Mouse (Mus musculus) brain, embryonic 18.5 days (tissue): ENCODE measurements at regions not wholly inside any gene's neighbourhood (a gene's known extent, or its start where the extent isn't known, plus 50 kb on each side); places are given as distances from the start of the nearest gene placed in this dataset.

ENCODE experiments used
- DNase-seq: peaks from one replicate; pipeline ENCODE4 v3.0.0-alpha.2; 2012; ENCODE audit warnings: low read depth, low spot score

GRCm38 (mm10) chr9:112743871-112744590 is 508.3 kb upstream of the Arpp21 start:
- no peak for DNase-seq

DNA sequence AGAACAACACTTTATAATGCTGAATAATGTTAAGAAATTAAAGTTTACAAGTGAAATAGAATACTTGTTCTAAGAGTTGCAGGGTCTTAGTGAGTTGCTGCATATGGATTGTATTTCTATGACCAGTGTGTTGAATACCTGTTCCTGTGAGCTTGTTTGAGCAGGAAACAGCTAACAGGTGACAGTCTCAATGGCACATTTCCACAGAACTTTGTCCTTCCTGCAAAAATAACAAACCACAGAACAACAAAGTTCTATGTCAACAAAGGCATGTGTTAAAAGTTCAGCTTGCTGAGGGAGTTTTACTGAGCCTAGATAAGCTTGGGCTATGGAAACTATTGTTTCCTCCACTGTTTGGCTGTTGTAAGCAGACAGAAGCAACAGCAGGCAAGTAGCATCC is 500.0 kb upstream of the Arpp21 start:
- no peak for DNase-seq

DNA sequence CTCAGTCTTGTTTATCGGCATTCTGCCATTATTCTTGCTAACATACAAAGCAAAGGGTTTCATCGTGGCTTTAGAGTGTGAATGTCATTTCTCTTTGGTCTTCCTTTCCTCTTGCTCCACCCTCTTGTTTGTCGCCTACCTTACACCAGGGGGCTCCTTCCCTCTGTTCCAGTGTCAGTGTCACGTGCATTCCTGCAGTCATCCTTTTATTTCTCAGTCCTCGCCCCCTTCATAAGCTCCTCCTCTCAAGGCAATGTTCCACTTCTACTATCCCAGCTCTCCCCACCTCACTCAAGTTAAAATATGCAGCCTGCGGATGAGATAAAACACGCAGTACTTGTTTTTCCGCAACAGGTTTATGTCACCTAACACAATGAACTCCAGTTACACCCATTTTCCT is 489.8 kb upstream of the Arpp21 start:
- DNase-seq, result no peak

DNA sequence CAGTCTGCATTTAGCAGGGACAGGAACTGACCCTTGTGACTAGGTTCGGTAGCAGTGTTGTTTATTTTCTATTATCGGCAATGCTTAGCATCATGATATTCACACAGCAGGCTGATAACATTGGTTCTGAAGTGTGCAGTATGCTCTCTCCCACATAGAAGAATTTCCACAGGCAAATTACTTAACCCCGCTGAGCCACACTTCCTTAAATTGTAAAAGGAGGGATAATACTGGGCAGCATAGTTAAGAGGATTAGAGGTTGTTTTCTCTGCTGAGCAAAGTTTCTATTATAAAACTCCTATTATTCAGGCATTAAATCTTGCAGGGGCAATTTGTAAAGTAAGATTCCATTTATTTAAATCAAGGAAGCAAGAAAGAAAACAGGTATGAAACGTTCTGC is 489.4 kb upstream of the Arpp21 start:
- DNase-seq, result no peak

- no peak for DNase-seq
Observed at GRCm38 (mm10) chr9:112723346-112723745, 487.6 kb upstream of the Arpp21 start.

- no peak for DNase-seq
Observed at GRCm38 (mm10) chr9:112722501-112722900, 486.8 kb upstream of the Arpp21 start.

DNA sequence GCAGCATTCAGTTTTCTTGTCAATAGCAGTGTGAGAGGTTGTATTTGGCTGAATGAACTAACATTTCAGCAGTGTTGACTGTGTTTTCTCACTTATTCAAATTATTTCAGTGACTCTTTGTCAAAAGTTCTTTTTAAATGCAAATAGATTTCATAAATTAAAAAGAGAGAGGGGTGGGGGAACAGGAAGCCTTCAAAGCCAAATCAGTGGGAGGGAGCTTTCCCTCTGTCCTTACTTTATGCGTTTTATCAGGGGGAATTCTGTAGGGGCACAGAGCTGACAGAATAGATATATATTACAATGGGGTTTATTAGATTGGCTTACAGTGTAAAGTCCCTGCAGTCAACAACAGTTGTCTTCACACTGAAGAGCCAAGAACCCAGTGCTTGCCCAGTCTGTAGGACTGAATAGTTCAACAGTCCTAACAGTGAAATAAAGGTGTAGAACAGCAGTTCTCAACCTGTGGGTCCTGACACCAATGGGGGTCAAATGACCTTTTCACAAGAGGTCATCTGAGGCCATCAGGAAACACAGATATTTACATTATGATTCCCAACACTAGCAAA is 479.5 kb upstream of the Arpp21 start:
- no peak for DNase-seq

GRCm38 (mm10) chr9:112678866-112679265 is 443.1 kb upstream of the Arpp21 start:
- no peak for DNase-seq

DNA sequence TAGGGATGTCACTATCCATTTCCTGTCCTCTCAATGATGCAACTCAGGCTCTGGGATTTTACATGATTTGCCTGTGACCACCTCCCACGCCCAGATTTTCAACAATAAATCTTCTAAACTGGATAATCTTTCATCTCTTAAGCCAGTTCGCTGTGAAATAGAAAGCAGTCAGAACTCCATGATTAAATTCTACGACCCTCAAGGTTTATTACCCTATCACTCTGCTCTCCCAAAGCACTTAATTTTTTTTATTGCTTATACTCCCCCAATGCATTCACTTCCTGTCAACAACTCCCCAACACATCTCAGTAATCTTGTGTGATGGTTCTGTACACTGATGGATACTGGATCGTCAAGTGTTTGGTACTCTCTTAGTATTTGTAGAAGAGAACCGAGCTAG is 439.5 kb upstream of the Arpp21 start:
- no peak for DNase-seq
